Mouse (Mus musculus): ENCODE measurements around the gene Kalrn. TPM values are rescaled to one million over a fixed set of nuclear protein-coding genes. Genes with fewer than 3 reads are reported as not detected.
A peak's percentile ranks its signal among the peaks of the same experiment; 100 is the strongest.

Kalrn gene
- polyA plus RNA-seq (2014; fragmentation: Nextera tagmentation; extraction: Ambion mirVana), result 25.4 and 30.5 TPM in 2 replicates

DNA sequence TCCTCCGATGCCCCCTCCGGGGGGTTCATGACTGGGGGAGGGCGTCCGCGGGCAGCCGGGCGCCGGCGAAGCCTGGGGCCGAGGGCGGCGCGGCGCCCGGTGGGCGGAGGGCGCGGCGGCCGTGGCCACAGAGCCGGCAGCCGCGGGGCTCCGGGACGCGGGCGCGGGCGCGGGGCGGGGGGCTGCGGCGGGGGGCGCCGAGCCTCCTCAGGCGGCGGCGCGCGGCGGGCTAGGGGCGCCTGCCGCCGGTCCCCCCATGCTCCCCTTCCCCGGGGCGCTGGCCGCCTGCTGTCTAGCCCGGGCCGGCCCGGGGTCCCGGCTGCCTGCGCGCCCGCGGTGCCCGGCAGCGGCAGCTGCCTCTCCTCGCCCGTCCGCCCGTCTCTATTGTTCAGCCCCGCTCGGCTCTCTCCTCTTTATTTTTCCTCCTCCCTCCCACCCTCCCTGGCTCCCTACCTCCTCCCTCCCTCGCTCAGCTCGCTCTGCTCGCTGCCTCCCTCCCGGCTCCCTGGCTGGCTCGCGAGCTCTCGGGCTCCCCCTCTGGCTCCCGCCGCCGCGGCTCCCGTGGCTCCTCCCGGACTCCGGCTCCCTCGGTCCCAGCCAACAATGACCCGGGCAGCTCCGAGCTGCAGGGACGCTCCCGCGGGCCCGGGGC, at the start of gene Kalrn:
Gene Kalrn (minus strand): TSS at position 382 of the 652 bp plus-strand sequence.
- WGBS, result under 1% methylated on average over 57 of the region's 84 CpGs

GRCm38 (mm10) chr16:34614021-34614420, 40.7 kb upstream of the Kalrn start:
- Histone ChIP-seq H3K27me3 (ENCODE audit: control insufficient read depth, insufficient read depth, low read length) (no peaks in the 10 kb centered on the region), H3K27ac (no peak overlapping the region)
- 82% methylated on average over 2 of the region's 2 CpGs for WGBS

More for the DNA sequence above, at the start of gene Kalrn:
- H3K4me1 ChIP-seq (replicated peaks; ENCODE audit: control insufficient read depth, insufficient read depth, low read length), result peaks cover 30% of the 10 kb centered on the region
- ATAC-seq (ENCODE audit: low FRiP score) (peak; percentile 93), DNase-seq (ENCODE audit: low spot score) (peak; percentile 87)
- no peaks in the 10 kb centered on the region for H3K27me3 ChIP-seq (ENCODE audit: control insufficient read depth, insufficient read depth, low read length)
- H3K27ac ChIP-seq, result peak within 1 kb of the TSS; percentile 99
- H3K9ac ChIP-seq, result peak within 1 kb of the TSS; percentile 99
- H3K4me2 ChIP-seq (replicated peaks), result peak within 1 kb of the TSS; percentile 93
- H3K4me3 ChIP-seq (replicated peaks; ENCODE audit: low read length), result peak within 1 kb of the TSS; percentile 94
- H3K9me3 ChIP-seq (ENCODE audit: control insufficient read depth, low read length), result peaks cover 8% of the 10 kb centered on the region; the same call in 1 of the 2 replicates
- H3K36me3 ChIP-seq (replicated peaks; ENCODE audit: control insufficient read depth, insufficient read depth), result no peaks in the 10 kb centered on the region

GRCm38 (mm10) chr16:34610137-34610536, 36.8 kb upstream of the Kalrn start:
- Histone ChIP-seq H3K9me3 (ENCODE audit: control insufficient read depth, low read length) (0 out of 2 replicates have a peak, but pooled peaks cover 5% of the 10 kb centered on the region), H3K9ac (no peak overlapping the region), H3K36me3 (replicated peaks; ENCODE audit: control insufficient read depth, insufficient read depth) (no peaks in the 10 kb centered on the region), H3K4me1 (replicated peaks; ENCODE audit: control insufficient read depth, insufficient read depth, low read length) (no peaks in the 10 kb centered on the region), H3K27me3 (ENCODE audit: control insufficient read depth, insufficient read depth, low read length) (no peaks in the 10 kb centered on the region), H3K4me2 (replicated peaks) (no peak overlapping the region), H3K4me3 (replicated peaks; ENCODE audit: low read length) (no peak overlapping the region), H3K27ac (no peak overlapping the region)
- no peak for DNase-seq (ENCODE audit: low spot score)
- 88% methylated on average over 1 of the region's 1 CpGs for WGBS
- ATAC-seq (ENCODE audit: low FRiP score), result no peak

More at GRCm38 (mm10) chr16:34614021-34614420, 40.7 kb upstream of the Kalrn start:
- 0 out of 2 replicates have a peak, but pooled peaks cover 7% of the 10 kb centered on the region for H3K9me3 ChIP-seq (ENCODE audit: control insufficient read depth, low read length)
- DNase-seq (ENCODE audit: low spot score) (no peak), ATAC-seq (ENCODE audit: low FRiP score) (no peak)
- H3K9ac ChIP-seq, result no peak overlapping the region
- no peaks in the 10 kb centered on the region for H3K4me1 ChIP-seq (replicated peaks; ENCODE audit: control insufficient read depth, insufficient read depth, low read length)
- H3K4me3 ChIP-seq (replicated peaks; ENCODE audit: low read length), result no peak overlapping the region
- no peaks in the 10 kb centered on the region for H3K36me3 ChIP-seq (replicated peaks; ENCODE audit: control insufficient read depth, insufficient read depth)
- no peak overlapping the region for H3K4me2 ChIP-seq (replicated peaks)

DNA sequence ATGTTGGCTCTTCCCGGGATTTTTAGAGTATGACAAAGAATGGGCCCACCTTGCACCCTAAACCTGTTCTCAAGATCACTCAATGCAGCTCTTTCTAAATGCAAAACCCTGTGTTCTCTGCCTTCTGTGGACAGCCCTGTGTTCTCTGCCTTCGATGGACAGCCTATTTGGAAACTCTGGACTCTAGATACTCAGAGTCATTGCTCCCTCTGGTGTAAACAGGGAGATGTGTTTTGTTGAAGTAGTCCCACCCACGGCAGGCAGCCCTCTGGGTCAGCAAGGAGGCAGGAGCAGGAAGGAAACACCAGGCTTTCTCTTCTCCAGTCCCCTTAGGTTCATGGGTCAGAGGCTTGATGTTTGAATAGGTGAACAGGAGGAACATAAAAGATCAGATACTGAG, 32.3 kb upstream of the Kalrn start:
- no peak for ATAC-seq (ENCODE audit: low FRiP score)
- no peaks in the 10 kb centered on the region for H3K4me1 ChIP-seq (replicated peaks; ENCODE audit: control insufficient read depth, insufficient read depth, low read length)
- WGBS, result 36% methylated on average over 3 of the region's 3 CpGs

GRCm38 (mm10) chr16:34603854-34604253, 30.5 kb upstream of the Kalrn start:
- Histone ChIP-seq H3K4me3 (replicated peaks; ENCODE audit: low read length) (no peak overlapping the region), H3K4me1 (replicated peaks; ENCODE audit: control insufficient read depth, insufficient read depth, low read length) (no peaks in the 10 kb centered on the region), H3K27me3 (ENCODE audit: control insufficient read depth, insufficient read depth, low read length) (no peaks in the 10 kb centered on the region), H3K36me3 (replicated peaks; ENCODE audit: control insufficient read depth, insufficient read depth) (no peaks in the 10 kb centered on the region), H3K9me3 (ENCODE audit: control insufficient read depth, low read length) (no peaks in the 10 kb centered on the region), H3K9ac (no peak overlapping the region), H3K27ac (no peak overlapping the region), H3K4me2 (replicated peaks) (no peak overlapping the region)
- WGBS, result 56% methylated on average over 6 of the region's 6 CpGs
- ATAC-seq (ENCODE audit: low FRiP score), result no peak
- DNase-seq (ENCODE audit: low spot score), result no peak

More for the DNA sequence above, 32.3 kb upstream of the Kalrn start:
- H3K36me3 ChIP-seq (replicated peaks; ENCODE audit: control insufficient read depth, insufficient read depth), result no peaks in the 10 kb centered on the region
- no peak overlapping the region for H3K4me2 ChIP-seq (replicated peaks)
- no peaks in the 10 kb centered on the region for H3K27me3 ChIP-seq (ENCODE audit: control insufficient read depth, insufficient read depth, low read length)
- H3K4me3 ChIP-seq (replicated peaks; ENCODE audit: low read length), result no peak overlapping the region
- H3K9ac ChIP-seq, result no peak overlapping the region
- DNase-seq (ENCODE audit: low spot score), result peak; percentile 52
- H3K27ac ChIP-seq, result no peak overlapping the region
- no peaks in the 10 kb centered on the region for H3K9me3 ChIP-seq (ENCODE audit: control insufficient read depth, low read length)

- no peaks in the 10 kb centered on the region for H3K4me1 ChIP-seq (replicated peaks; ENCODE audit: control insufficient read depth, insufficient read depth, low read length)
- ATAC-seq (ENCODE audit: low FRiP score) (no peak), DNase-seq (ENCODE audit: low spot score) (peak; percentile 27)
- H3K27ac ChIP-seq, result no peak overlapping the region
- H3K9ac ChIP-seq, result no peak overlapping the region
- H3K9me3 ChIP-seq (ENCODE audit: control insufficient read depth, low read length), result no peaks in the 10 kb centered on the region
- 76% methylated on average over 4 of the region's 4 CpGs for WGBS
- no peak overlapping the region for H3K4me3 ChIP-seq (replicated peaks; ENCODE audit: low read length)
- H3K4me2 ChIP-seq (replicated peaks), result no peak overlapping the region
- no peaks in the 10 kb centered on the region for H3K27me3 ChIP-seq (ENCODE audit: control insufficient read depth, insufficient read depth, low read length)
- no peaks in the 10 kb centered on the region for H3K36me3 ChIP-seq (replicated peaks; ENCODE audit: control insufficient read depth, insufficient read depth)
Observed at GRCm38 (mm10) chr16:34603076-34603475, 29.7 kb upstream of the Kalrn start.

GRCm38 (mm10) chr16:34601954-34602353, 28.6 kb upstream of the Kalrn start:
- H3K4me3 ChIP-seq (replicated peaks; ENCODE audit: low read length), result no peak overlapping the region
- DNase-seq (ENCODE audit: low spot score) (no peak), ATAC-seq (ENCODE audit: low FRiP score) (no peak)
- H3K36me3 ChIP-seq (replicated peaks; ENCODE audit: control insufficient read depth, insufficient read depth), result no peaks in the 10 kb centered on the region
- H3K4me2 ChIP-seq (replicated peaks), result no peak overlapping the region
- no peaks in the 10 kb centered on the region for H3K27me3 ChIP-seq (ENCODE audit: control insufficient read depth, insufficient read depth, low read length)
- H3K27ac ChIP-seq, result no peak overlapping the region
- no peak overlapping the region for H3K9ac ChIP-seq
- no peaks in the 10 kb centered on the region for H3K9me3 ChIP-seq (ENCODE audit: control insufficient read depth, low read length)
- WGBS, result 76% methylated on average over 4 of the region's 4 CpGs
- no peaks in the 10 kb centered on the region for H3K4me1 ChIP-seq (replicated peaks; ENCODE audit: control insufficient read depth, insufficient read depth, low read length)

DNA sequence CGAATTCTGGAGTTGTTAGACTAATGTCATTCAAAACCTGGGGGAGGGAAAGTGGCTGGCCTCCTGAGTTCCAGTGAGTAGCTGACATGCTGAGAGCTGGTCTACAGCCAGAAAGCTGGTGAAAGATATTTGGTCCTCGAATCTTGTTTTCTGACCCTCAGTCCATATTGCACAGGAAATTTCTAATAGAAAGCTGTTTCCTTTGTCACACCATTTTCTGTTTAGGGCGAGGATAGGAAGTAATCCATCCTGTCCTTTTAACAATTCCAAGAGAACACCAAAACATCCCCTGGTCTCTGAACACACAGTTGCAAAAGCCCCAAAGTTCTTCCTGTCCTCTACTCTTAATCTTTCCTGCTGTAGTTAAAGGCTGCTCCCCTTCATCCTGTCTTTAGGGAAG, 22.0 kb upstream of the Kalrn start:
- 39% methylated on average over 3 of the region's 3 CpGs for WGBS
- no peak overlapping the region for H3K4me2 ChIP-seq (replicated peaks)
- DNase-seq (ENCODE audit: low spot score), result no peak
- no peaks in the 10 kb centered on the region; the same call in 1 of the 2 replicates for H3K4me1 ChIP-seq (replicated peaks; ENCODE audit: control insufficient read depth, insufficient read depth, low read length)
- no peaks in the 10 kb centered on the region for H3K27me3 ChIP-seq (ENCODE audit: control insufficient read depth, insufficient read depth, low read length)
- no peaks in the 10 kb centered on the region for H3K36me3 ChIP-seq (replicated peaks; ENCODE audit: control insufficient read depth, insufficient read depth)
- H3K4me3 ChIP-seq (replicated peaks; ENCODE audit: low read length), result no peak overlapping the region
- ATAC-seq (ENCODE audit: low FRiP score), result no peak
- no peak overlapping the region for H3K9ac ChIP-seq
- no peak overlapping the region for H3K27ac ChIP-seq
- no peaks in the 10 kb centered on the region for H3K9me3 ChIP-seq (ENCODE audit: control insufficient read depth, low read length)

GRCm38 (mm10) chr16:34594597-34595262, 21.4 kb upstream of the Kalrn start:
- H3K9me3 ChIP-seq (ENCODE audit: control insufficient read depth, low read length), result no peaks in the 10 kb centered on the region
- 64% methylated on average over 8 of the region's 8 CpGs for WGBS

More at GRCm38 (mm10) chr16:34594597-34595262, 21.4 kb upstream of the Kalrn start:
- Histone ChIP-seq H3K27ac (no peak overlapping the region), H3K36me3 (replicated peaks; ENCODE audit: control insufficient read depth, insufficient read depth) (no peaks in the 10 kb centered on the region), H3K4me3 (replicated peaks; ENCODE audit: low read length) (no peak overlapping the region), H3K9ac (no peak overlapping the region), H3K4me2 (replicated peaks) (no peak overlapping the region), H3K27me3 (ENCODE audit: control insufficient read depth, insufficient read depth, low read length) (no peaks in the 10 kb centered on the region), H3K4me1 (replicated peaks; ENCODE audit: control insufficient read depth, insufficient read depth, low read length) (no peaks in the 10 kb centered on the region; the same call in 1 of the 2 replicates)
- ATAC-seq (ENCODE audit: low FRiP score) (no peak), DNase-seq (ENCODE audit: low spot score) (no peak)

All from hindbrain, embryonic 14.5 days (tissue).